Mouse (Mus musculus): ENCODE data around the gene Nr1h2. TPM values are rescaled to one million over a fixed set of nuclear protein-coding genes. Genes with fewer than 3 reads are reported as not detected.

The Nr1h2 gene
- total and polyA plus RNA-seq, 3 experiments, result 34.0 to 223 (median 98.5) TPM

GRCm38 (mm10) chr7:44560435-44561400 lies 7.0 kb upstream of the Nr1h2 start:
- H3K4me3 ChIP-seq (ENCODE audit: low read depth, low read length), result no peak overlapping the region
- peaks cover 19% of the 10 kb centered on the region for H3K27me3 ChIP-seq (ENCODE audit: insufficient read depth, low read length)
- H3K9me3 ChIP-seq (replicated peaks), result no peaks in the 10 kb centered on the region
- TF ChIP-seq GATA2 (IDR thresholded peaks at IDR 0.05; ENCODE audit: borderline replicate concordance, low read depth, low read length) (no peak), GATA1 (IDR thresholded peaks at IDR 0.05; ENCODE audit: borderline replicate concordance, low read length) (no peak), POLR2AphosphoS5 (IDR thresholded peaks at IDR 0.05; ENCODE audit: insufficient replicate concordance, low read depth, low read length) (no peak), CTCF (IDR thresholded peaks at IDR 0.05; ENCODE audit: low read depth, low read length) (peak; percentile 44; the same call in 1 of the 2 replicates)
- H3K36me3 ChIP-seq (replicated peaks), result no peaks in the 10 kb centered on the region
- H3K4me1 ChIP-seq (ENCODE audit: insufficient read depth, low read depth, low read length), result 0 out of 2 replicates have a peak, but pooled peaks cover 2% of the 10 kb centered on the region
- DNase-seq (ENCODE audit: low spot score) (peak; percentile 66), ATAC-seq (ENCODE audit: extremely low read depth, insufficient number of reproducible peaks, low FRiP score, poor library complexity, severe bottlenecking) (no peak)

GRCm38 (mm10) chr7:44557629-44558028 lies 3.9 kb upstream of the Nr1h2 start:
- H3K4me3 ChIP-seq (ENCODE audit: low read depth, low read length), result no peak overlapping the region
- ATAC-seq (ENCODE audit: extremely low read depth, insufficient number of reproducible peaks, low FRiP score, poor library complexity, severe bottlenecking) (no peak), DNase-seq (ENCODE audit: low spot score) (no peak)
- peaks cover 3% of the 10 kb centered on the region; the same call in 1 of the 2 replicates for H3K27me3 ChIP-seq (ENCODE audit: insufficient read depth, low read length)
- peaks cover 3% of the 10 kb centered on the region for H3K36me3 ChIP-seq (replicated peaks)
- H3K4me1 ChIP-seq (ENCODE audit: insufficient read depth, low read depth, low read length), result peaks cover 11% of the 10 kb centered on the region
- TF ChIP-seq GATA1 (IDR thresholded peaks at IDR 0.05; ENCODE audit: borderline replicate concordance, low read length), result no peak
- TF ChIP-seq TAL1 (conservative IDR thresholded peaks at IDR 0.05; ENCODE audit: low read depth, low read length), result no peak
- TF ChIP-seq GATA2 (IDR thresholded peaks at IDR 0.05; ENCODE audit: borderline replicate concordance, low read depth, low read length), result no peak
- TF ChIP-seq CTCF (IDR thresholded peaks at IDR 0.05; ENCODE audit: low read depth, low read length), result no peak
- TF ChIP-seq POLR2AphosphoS5 (IDR thresholded peaks at IDR 0.05; ENCODE audit: insufficient replicate concordance, low read depth, low read length), result no peak
- no peaks in the 10 kb centered on the region for H3K9me3 ChIP-seq (replicated peaks)

GRCm38 (mm10) chr7:44553196-44553764 lies 471 bp downstream of the Nr1h2 start:
- peak; percentile 85 for DNase-seq (ENCODE audit: low spot score)
- no peak for TF ChIP-seq GATA1 (IDR thresholded peaks at IDR 0.05; ENCODE audit: borderline replicate concordance, low read length)
- TF ChIP-seq CTCF (IDR thresholded peaks at IDR 0.05; ENCODE audit: low read depth, low read length), result no peak
- no peak for TF ChIP-seq GATA2 (IDR thresholded peaks at IDR 0.05; ENCODE audit: borderline replicate concordance, low read depth, low read length)
- no peak for TF ChIP-seq TAL1 (conservative IDR thresholded peaks at IDR 0.05; ENCODE audit: low read depth, low read length)
- TF ChIP-seq POLR2AphosphoS5 (IDR thresholded peaks at IDR 0.05; ENCODE audit: insufficient replicate concordance, low read depth, low read length), result no peak

GRCm38 (mm10) chr7:44552141-44552908 lies 1.4 kb downstream of the Nr1h2 start:
- Histone ChIP-seq H3K9me3 (replicated peaks) (no peaks in the 10 kb centered on the region), H3K4me3 (ENCODE audit: low read depth, low read length) (peak overlapping the region; percentile 100; the same call in 1 of the 2 replicates), H3K36me3 (replicated peaks) (peaks cover 41% of the 10 kb centered on the region), H3K4me1 (ENCODE audit: insufficient read depth, low read depth, low read length) (peaks cover 46% of the 10 kb centered on the region), H3K27me3 (ENCODE audit: insufficient read depth, low read length) (no peaks in the 10 kb centered on the region)
- no peak for TF ChIP-seq GATA2 (IDR thresholded peaks at IDR 0.05; ENCODE audit: borderline replicate concordance, low read depth, low read length)
- TF ChIP-seq CTCF (IDR thresholded peaks at IDR 0.05; ENCODE audit: low read depth, low read length), result no peak
- no peak for TF ChIP-seq GATA1 (IDR thresholded peaks at IDR 0.05; ENCODE audit: borderline replicate concordance, low read length)
- no peak for TF ChIP-seq TAL1 (conservative IDR thresholded peaks at IDR 0.05; ENCODE audit: low read depth, low read length)
- no peak for TF ChIP-seq POLR2AphosphoS5 (IDR thresholded peaks at IDR 0.05; ENCODE audit: insufficient replicate concordance, low read depth, low read length)
- ATAC-seq (ENCODE audit: extremely low read depth, insufficient number of reproducible peaks, low FRiP score, poor library complexity, severe bottlenecking) (no peak), DNase-seq (ENCODE audit: low spot score) (no peak)

More at GRCm38 (mm10) chr7:44553196-44553764, 471 bp downstream of the Nr1h2 start:
- Histone ChIP-seq H3K36me3 (replicated peaks) (peaks cover 37% of the 10 kb centered on the region), H3K4me1 (ENCODE audit: insufficient read depth, low read depth, low read length) (peaks cover 39% of the 10 kb centered on the region), H3K4me3 (ENCODE audit: low read depth, low read length) (peak overlapping the region; percentile 100), H3K9me3 (replicated peaks) (no peaks in the 10 kb centered on the region), H3K27me3 (ENCODE audit: insufficient read depth, low read length) (no peaks in the 10 kb centered on the region)
- ATAC-seq (ENCODE audit: extremely low read depth, insufficient number of reproducible peaks, low FRiP score, poor library complexity, severe bottlenecking), result peak; percentile 52

- TF ChIP-seq GATA1 (IDR thresholded peaks at IDR 0.05; ENCODE audit: borderline replicate concordance, low read length), result no peak
- DNase-seq (ENCODE audit: low spot score), result no peak
- no peak overlapping the region for H3K4me3 ChIP-seq (ENCODE audit: low read depth, low read length)
- H3K9me3 ChIP-seq (replicated peaks), result no peaks in the 10 kb centered on the region
- H3K27me3 ChIP-seq (ENCODE audit: insufficient read depth, low read length), result no peaks in the 10 kb centered on the region
- H3K4me1 ChIP-seq (ENCODE audit: insufficient read depth, low read depth, low read length), result peaks cover 49% of the 10 kb centered on the region
- peaks cover 47% of the 10 kb centered on the region for H3K36me3 ChIP-seq (replicated peaks)
- no peak for ATAC-seq (ENCODE audit: extremely low read depth, insufficient number of reproducible peaks, low FRiP score, poor library complexity, severe bottlenecking)
Observed at GRCm38 (mm10) chr7:44551731-44552130, 2.0 kb downstream of the Nr1h2 start.

- H3K4me1 ChIP-seq (ENCODE audit: insufficient read depth, low read depth, low read length), result peaks cover 53% of the 10 kb centered on the region
- no peak for TF ChIP-seq GATA1 (IDR thresholded peaks at IDR 0.05; ENCODE audit: borderline replicate concordance, low read length)
- no peak for TF ChIP-seq TAL1 (conservative IDR thresholded peaks at IDR 0.05; ENCODE audit: low read depth, low read length)
- TF ChIP-seq CTCF (IDR thresholded peaks at IDR 0.05; ENCODE audit: low read depth, low read length), result no peak
- no peak for TF ChIP-seq GATA2 (IDR thresholded peaks at IDR 0.05; ENCODE audit: borderline replicate concordance, low read depth, low read length)
- no peak for TF ChIP-seq POLR2AphosphoS5 (IDR thresholded peaks at IDR 0.05; ENCODE audit: insufficient replicate concordance, low read depth, low read length)
- no peaks in the 10 kb centered on the region for H3K9me3 ChIP-seq (replicated peaks)
- ATAC-seq (ENCODE audit: extremely low read depth, insufficient number of reproducible peaks, low FRiP score, poor library complexity, severe bottlenecking) (no peak), DNase-seq (ENCODE audit: low spot score) (no peak)
- no peaks in the 10 kb centered on the region for H3K27me3 ChIP-seq (ENCODE audit: insufficient read depth, low read length)
- no peak overlapping the region for H3K4me3 ChIP-seq (ENCODE audit: low read depth, low read length)
- H3K36me3 ChIP-seq (replicated peaks), result peaks cover 52% of the 10 kb centered on the region
Observed at GRCm38 (mm10) chr7:44551301-44551700, 2.5 kb downstream of the Nr1h2 start.

Data from G1E (cell line).